Mouse (Mus musculus) induced T-regulatory cell, adult 2 months (primary cell): ENCODE measurements around the gene Acot7.

Experiments
- DNase-seq: peaks from one replicate; pipeline ENCODE4 v3.0.0-alpha.2; 2012; ENCODE audit warnings: low read depth

The Acot7 gene

DNA sequence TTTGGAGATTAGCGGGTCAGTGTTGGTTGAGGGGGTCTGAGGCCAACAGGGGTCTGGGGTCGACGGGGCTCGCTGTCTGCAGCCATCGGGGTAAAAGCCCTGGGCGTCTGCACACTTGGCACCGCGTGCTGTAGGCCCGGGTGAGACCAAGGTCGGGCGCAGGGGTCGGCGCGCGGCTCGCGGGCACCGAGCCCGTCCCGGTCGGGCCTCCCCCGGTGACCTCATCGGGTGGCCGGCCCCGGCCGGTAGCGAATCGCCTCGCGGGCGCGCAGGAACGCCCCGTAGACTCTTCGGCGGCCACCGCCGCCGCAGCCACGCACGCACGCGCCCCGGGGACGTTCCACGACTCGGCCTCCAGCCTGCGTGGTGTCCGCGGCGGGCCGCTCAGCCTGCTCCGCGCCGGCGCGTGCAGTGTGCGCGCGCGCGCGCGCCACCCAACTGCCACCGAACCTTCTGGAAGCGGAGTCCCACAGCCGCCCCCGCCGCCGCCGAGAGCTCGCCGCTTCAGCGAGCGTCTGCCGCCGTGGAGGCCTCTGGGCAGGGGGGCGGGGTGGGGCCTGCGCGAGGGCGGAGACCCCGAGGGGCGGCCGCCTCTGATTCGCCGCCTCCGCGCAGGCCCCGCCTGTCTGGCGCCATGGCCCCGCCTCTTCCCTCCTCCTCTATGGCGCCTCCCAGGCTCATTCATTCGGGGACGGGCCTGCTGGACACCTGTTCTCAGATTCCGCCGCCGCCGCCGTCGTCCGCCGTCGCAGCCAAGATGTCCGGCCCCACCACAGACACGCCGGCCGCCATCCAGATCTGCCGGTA lies at the start of gene Acot7:
Gene Acot7 (plus strand): TSS at position 598 of the 807 bp plus-strand sequence.
- DNase-seq = peak; percentile 95

DNA sequence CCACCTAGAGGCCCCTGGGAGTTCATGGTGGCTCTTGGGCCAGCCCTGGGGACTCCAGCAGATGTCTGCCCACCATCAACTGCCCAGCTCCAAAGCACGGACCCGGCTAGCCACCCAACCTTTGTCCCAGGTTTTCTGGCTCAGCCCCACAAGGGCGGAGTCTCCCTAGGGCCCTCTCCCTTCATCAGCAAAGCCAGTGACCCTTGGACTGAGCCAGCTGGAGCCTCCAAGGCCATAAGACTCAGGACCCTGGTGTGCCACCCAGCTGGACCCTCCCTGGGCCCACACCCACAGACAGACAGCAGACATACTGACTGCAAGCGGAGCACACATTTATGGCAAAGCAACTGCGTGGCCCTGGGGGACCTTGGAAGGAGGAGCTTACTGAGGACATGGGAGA lies 49.1 kb upstream of the Acot7 start:
- DNase-seq = no peak

GRCm38 (mm10) chr4:152129395-152129930 lies 48.5 kb upstream of the Acot7 start:
- DNase-seq = no peak

DNA sequence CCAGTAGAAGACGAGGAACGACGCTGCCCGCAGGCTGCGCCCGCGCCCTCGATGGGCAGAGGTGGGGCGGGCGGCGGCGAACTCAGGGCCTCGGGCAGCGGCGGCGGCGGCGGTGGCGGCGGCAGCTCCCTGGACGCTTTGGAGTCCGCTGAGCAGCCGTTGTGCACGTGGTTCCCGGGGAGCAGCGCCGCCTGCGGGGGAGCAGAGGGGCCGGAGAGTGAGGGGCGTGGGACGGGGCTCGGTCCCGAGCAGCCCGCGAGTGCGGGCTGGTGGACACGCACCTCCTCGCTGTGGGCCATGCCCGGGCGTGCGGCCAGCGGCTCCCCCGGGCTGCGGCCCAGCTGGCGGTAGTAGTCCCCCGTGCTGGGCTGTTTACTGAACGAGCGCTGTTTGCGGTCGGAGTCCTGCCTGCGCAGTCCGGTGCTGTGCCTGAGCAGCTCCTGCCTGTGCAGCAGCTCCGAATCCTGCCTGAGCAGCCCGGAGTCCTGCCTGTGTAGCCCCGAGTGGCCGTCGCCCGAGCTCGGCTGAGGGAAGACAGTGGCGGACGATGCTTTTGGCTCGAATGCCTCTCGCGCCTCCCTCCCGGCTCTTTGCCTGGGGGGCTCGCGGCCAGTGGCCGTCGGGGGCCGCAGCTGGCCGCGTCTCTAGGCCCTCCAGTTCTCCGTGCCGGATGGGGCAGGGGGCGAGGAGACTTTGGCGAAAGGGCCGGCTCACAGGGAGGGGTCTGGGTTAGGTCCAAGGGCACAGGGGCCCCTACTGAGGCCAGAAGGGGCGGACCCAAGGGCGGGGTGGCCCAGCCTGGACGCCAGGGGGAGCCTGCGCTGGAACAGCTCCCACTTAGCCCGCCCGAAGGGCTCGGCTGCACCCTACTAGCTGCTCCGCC lies 46.9 kb upstream of the Acot7 start:
- DNase-seq = peak; percentile 73

- DNase-seq = peak; percentile 45
Measured at GRCm38 (mm10) chr4:152131809-152132771, 45.8 kb upstream of the Acot7 start.

- no peak for DNase-seq
Measured at GRCm38 (mm10) chr4:152132772-152133169, 45.2 kb upstream of the Acot7 start.

- no peak for DNase-seq
Measured at GRCm38 (mm10) chr4:152133213-152133612, 44.7 kb upstream of the Acot7 start.

DNA sequence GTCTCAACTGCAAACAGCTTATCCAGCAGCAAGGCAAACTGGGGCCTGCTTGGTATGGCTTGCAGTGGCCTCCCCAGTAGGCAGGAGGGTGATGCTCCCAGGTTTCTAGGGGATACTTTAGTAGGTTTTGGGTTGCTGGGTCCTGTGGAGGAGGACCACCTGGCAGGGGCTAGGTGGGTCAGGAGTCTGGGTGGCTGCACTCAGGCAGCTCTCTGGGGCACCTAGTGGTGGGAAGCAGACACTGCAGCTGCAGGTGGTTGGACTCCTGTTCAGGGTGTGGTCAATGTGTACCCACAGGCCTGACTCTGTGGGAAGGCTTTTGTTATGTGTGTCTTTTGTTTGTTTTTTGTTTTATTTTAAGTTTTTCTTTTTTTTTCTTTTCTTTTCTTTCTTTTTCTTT lies 43.4 kb upstream of the Acot7 start:
- peak; percentile 80 for DNase-seq

DNA sequence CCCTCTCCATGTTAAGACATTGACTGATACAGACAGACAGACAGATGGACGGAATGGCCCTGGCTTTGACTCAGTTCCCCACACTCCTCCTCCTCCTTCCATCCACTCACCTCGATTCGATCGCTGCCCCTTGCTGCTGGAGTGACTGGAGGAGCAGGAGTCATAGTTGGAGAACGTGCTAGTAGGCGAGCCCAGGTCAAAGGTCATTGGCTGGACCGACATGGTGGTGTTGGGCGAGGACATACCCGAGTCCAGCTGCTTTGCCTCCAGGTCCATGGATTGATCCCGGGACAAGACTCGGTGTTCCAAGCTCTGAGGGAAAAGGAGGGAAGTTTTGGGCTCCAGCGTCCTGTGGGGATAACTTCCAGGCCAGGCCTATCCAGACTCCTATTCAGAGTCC lies 42.6 kb upstream of the Acot7 start:
- DNase-seq = no peak

DNA sequence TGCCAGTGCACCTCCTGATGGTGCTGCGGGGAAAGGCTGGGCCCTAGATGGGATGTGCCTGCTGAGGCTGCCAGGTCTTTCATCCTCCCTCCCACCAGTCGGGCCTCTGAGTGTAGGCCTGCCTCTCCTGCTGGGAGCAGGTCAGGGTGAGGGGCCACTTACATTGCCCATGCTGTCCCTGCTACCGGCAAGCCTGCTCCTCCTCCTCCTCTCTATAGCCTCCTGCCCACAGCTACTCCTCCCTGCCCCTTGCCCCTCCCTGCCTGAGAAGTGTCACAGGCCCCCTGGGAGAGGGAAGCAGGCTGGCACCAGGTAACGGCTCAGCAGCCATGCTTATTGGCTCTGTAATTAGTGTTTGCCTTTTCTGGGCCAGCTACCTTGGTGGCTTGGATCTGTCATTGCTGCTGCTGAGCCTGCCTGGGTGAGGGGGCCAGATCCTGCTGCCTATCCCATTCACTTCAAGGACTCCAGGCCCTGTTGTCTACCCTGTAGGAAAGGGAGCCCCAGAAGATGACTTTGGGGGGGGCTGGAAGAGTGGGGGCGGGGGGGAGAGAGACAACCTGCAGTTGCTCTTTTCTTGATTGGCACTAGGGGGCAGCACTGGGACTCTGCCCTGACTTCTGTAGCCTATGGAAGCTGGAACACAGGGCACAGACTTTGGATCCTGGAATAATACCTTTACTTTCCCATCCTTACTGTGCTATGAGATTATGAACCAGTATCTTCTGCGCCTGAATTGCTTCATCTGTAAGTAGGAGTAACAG lies 41.6 kb upstream of the Acot7 start:
- DNase-seq = peak; percentile 76

DNA sequence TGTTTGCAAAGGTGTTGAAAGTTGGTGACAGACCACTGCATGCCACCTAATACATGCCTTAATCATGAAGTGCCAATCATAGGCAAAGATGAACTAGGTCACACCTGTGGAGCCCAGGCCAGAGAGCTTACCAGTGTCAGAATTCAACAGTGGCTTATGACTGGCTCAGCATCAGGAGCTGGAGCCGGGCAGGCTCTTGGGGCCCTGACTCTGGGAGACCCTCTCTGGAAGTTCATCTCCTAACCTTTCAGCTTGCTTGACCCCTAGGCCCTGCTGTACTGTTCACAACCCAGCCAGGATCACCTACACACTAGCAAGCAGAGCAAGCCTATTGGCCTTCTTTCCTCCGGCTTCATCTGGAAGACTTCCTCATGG lies 41.1 kb upstream of the Acot7 start:
- no peak for DNase-seq

- DNase-seq = peak; percentile 92
Measured at GRCm38 (mm10) chr4:152138497-152139260, 39.3 kb upstream of the Acot7 start.

- DNase-seq = peak; percentile 82
Measured at GRCm38 (mm10) chr4:152140441-152140840, 37.5 kb upstream of the Acot7 start.

- no peak for DNase-seq
Measured at GRCm38 (mm10) chr4:152141521-152142135, 36.3 kb upstream of the Acot7 start.

- DNase-seq = no peak
Measured at GRCm38 (mm10) chr4:152143632-152144031, 34.3 kb upstream of the Acot7 start.

DNA sequence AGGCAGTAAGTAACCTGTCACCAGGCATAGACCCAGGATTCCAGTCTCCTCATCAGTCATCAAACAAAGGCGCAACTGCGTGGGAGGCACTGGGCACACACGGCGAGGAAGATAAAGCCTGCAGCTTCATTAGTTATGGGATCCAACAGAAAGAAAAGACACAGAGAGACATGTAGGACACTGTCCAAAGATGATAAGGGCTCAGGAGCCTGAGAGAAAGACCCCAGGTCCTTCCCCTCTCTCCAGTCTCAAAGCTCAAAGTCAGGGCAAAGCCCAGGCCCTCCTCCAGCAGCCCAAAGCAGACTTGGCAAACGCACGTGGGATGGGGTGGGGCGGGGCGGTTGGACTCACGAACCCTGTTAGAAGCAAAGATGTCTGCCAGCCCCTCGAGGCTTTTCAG lies 32.5 kb upstream of the Acot7 start:
- no peak for DNase-seq

- no peak for DNase-seq
Measured at GRCm38 (mm10) chr4:152146033-152146827, 31.7 kb upstream of the Acot7 start.

GRCm38 (mm10) chr4:152150546-152150945 lies 27.4 kb upstream of the Acot7 start:
- no peak for DNase-seq

- DNase-seq = no peak
Measured at GRCm38 (mm10) chr4:152151451-152151965, 26.4 kb upstream of the Acot7 start.
